Mouse (Mus musculus) thymus, adult 2 months (tissue): ENCODE measurements around the gene Ero1lb.
"Not testable (repeated sequence)": the region's sequence is repeated elsewhere in the genome, so short reads cannot be mapped to it uniquely, and the experiment has no call there.

Source experiments
- CTCF ChIP-seq: fragments of 200-500 bp; IDR thresholded peaks from 2 replicates; pipeline ENCODE4 v1.5.1; 2012; ENCODE audit warnings: mild to moderate bottlenecking, control low read depth, low read length, moderate library complexity, borderline replicate concordance; ENCODE audit not compliant: control insufficient read depth, poor library complexity, insufficient read depth; ENCODE audit errors: extremely low read depth
- POLR2A ChIP-seq: fragments of 200-500 bp; IDR thresholded peaks from 2 replicates; pipeline ENCODE4 v1.6.1; 2012; ENCODE audit warnings: mild to moderate bottlenecking, low read length, control low read depth, moderate library complexity; ENCODE audit not compliant: control insufficient read depth, poor library complexity, insufficient read depth; ENCODE audit errors: extremely low read depth

- TF ChIP-seq POLR2A, CTCF: not testable (repeated sequence)
These were observed 48.9 kb downstream of the Ero1lb start for GRCm38 (mm10) chr13:12614591-12614990.
